Mouse (Mus musculus) bone marrow, adult 2 months (tissue): ENCODE data around the gene Rnf215. TPM values are rescaled to one million over a fixed set of nuclear protein-coding genes. Genes with fewer than 3 reads are reported as not detected.
"Not testable (repeated sequence)": the region's sequence is repeated elsewhere in the genome, so short reads cannot be mapped to it uniquely, and the experiment has no call there.

Experiments used
- H3K27ac ChIP-seq: fragments of 200-500 bp; 2 replicates; pipeline ENCODE4 v1.5.1; 2012; ENCODE audit warnings: low read depth, mild to moderate bottlenecking, control low read depth, inconsistent platforms, low read length; ENCODE audit not compliant: control insufficient read depth, poor library complexity, insufficient read depth
- H3K4me1 ChIP-seq: fragments of 200-500 bp; 2 replicates; pipeline ENCODE4 v1.6.1; 2011; ENCODE audit warnings: low read length; ENCODE audit not compliant: control insufficient read depth, insufficient read depth
- H3K4me3 ChIP-seq: fragments of 200-500 bp; replicated peaks from 2 replicates; pipeline ENCODE3; 2011; ENCODE audit warnings: mild to moderate bottlenecking, low read depth, low read length, control low read depth; ENCODE audit not compliant: control insufficient read depth
- CTCF ChIP-seq: fragments of 200-500 bp; IDR thresholded peaks from 2 replicates; pipeline ENCODE4 v1.5.1; 2011; ENCODE audit warnings: low read length, control low read depth; ENCODE audit not compliant: control insufficient read depth, insufficient read depth
- POLR2A ChIP-seq: fragments of 200-500 bp; IDR thresholded peaks from 2 replicates; pipeline ENCODE4 v1.6.1; 2011; ENCODE audit warnings: low read depth, mild to moderate bottlenecking, control low read depth, low read length, borderline replicate concordance; ENCODE audit not compliant: control insufficient read depth
- WGBS: fragments of 180-500 bp; shearing (Covaris S2); methylation state at CpG from one replicate; pipeline ENCODE4 v1.1.7; 2018; 5-methylcytosine and 5-hydroxymethylcytosine counted together
- polyA plus RNA-seq: library from polyadenylated mRNA; stranded (reverse); fragments of >200 nt; gene quantifications from 2 replicates; pipeline ENCODE4 v1.2.4, GENCODE M21; 2011; ENCODE audit warnings: low replicate concordance; ENCODE audit not compliant: missing spikeins, insufficient read depth, insufficient read length

Rnf215 gene
- polyA plus RNA-seq, 1 experiment = 10.5 TPM

DNA sequence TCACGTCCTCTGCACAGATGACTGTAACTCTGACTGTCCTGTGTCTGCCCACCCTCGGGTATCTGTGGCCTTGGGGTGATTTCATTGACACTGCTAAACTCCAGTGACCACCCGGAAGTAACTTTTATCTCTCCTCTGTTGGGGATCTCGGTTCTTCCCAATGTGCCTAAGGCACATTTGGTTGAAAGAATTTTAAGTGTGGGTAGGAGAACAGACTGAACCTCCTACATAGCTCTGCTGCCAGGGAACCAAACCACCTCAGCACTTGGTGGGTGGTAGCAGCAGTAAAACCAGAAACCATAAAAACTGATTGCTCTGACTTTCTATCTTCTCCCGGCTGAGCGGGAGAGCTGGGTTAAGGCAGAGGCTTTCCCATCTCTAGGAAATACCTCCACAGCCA is 29.6 kb upstream of the Rnf215 start:
- Histone ChIP-seq H3K27ac (no peak overlapping the region), H3K4me1 (no peaks in the 10 kb centered on the region), H3K4me3 (no peak overlapping the region)
- TF ChIP-seq CTCF (no peak), POLR2A (no peak)
- 81% methylated on average over 6 of the region's 6 CpGs for WGBS

DNA sequence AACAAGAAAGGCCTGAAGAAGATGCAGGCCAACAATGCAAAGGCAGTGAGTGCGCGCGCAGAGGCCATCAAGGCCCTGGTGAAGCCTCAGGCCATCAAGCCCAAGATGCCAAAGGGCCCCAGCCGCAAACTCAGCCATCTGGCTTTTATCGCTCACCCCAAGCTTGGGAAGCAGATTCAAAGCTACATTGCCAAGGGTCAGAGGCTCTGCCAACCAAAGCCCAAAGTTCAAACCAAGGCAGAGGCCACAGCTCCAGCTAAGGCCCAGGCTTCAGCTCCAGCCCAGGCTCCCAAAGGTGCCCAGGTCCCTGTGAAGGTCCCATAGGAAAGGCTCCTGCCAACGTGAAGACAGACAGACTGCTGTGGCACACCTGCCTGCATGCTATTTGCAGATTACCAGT is 27.1 kb upstream of the Rnf215 start:
- H3K4me1 ChIP-seq, H3K4me3 ChIP-seq, H3K27ac ChIP-seq: not testable (repeated sequence)
- 90% methylated on average over 6 of the region's 6 CpGs for WGBS

DNA sequence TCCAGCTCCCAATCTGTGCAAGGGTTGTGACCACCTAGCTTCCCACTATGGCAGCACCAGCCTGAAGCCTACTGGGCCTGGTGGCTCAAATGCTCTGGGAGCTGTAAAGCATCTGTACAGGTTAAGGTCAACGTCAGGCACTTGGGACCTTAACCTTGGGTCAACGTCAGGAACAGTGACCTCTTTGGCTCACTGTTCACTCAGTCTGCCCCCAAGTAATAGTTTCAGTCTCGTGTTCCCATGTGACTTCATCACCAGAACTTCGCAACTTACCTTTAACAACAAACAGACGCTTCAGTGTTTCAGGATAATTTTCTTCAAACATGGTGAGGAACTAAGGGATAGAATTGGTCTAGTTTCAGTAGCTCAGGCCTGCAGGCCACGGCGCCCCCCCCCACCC is 26.3 kb upstream of the Rnf215 start:
- Histone ChIP-seq H3K4me3 (no peak overlapping the region), H3K27ac (no peak overlapping the region), H3K4me1 (no peaks in the 10 kb centered on the region)
- no peak for TF ChIP-seq POLR2A
- no peak for TF ChIP-seq CTCF
- WGBS = 89% methylated on average over 7 of the region's 7 CpGs

DNA sequence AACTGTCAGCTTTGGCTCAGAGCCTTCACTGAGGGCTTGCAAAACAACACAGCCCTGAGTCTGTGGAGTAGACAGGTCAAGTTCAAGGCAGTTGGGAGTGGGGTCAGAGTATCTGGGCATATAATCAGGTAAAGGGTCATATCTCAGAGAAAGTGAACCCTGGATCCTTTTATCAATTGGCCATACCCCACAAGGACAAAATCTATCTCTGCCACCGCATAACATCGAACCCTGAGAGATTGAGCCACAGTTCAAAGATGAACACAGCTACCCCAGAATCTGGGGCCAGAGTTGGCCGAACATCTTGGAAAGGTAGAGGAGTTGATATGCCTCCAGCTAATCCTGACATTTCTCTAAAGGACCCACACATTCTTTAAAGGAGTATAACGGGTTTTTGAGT is 23.0 kb upstream of the Rnf215 start:
- no peak overlapping the region for H3K27ac ChIP-seq
- WGBS = 83% methylated on average over 4 of the region's 4 CpGs

DNA sequence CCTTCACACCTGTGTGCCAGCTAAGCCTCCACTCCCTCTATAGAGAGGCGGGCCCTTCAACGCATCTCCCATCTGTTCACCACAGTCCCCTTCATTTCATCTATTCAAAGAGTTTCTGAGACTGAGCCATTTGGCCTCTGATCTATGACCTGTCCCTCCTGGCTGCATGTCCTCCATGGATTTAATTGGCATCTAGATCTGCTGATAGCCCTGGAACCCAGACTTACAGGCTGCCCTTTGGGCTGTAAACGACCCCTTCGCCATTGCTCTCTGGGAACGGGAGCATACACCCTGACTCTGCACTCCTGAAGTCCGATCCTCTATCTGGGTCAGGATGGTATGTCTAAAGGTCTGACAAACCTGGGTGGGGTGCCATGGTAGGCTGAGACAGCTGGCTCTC is 22.1 kb upstream of the Rnf215 start:
- Histone ChIP-seq H3K4me1 (peaks cover 1% of the 10 kb centered on the region; the same call in 1 of the 2 replicates), H3K4me3 (no peak overlapping the region), H3K27ac (no peak overlapping the region)
- TF ChIP-seq POLR2A (no peak), CTCF (no peak)
- WGBS = 93% methylated on average over 6 of the region's 6 CpGs

More for the DNA sequence above, 23.0 kb upstream of the Rnf215 start:
- no peak for TF ChIP-seq POLR2A
- TF ChIP-seq CTCF = no peak
- Histone ChIP-seq H3K4me1 (peaks cover 1% of the 10 kb centered on the region; the same call in 1 of the 2 replicates), H3K4me3 (no peak overlapping the region)

DNA sequence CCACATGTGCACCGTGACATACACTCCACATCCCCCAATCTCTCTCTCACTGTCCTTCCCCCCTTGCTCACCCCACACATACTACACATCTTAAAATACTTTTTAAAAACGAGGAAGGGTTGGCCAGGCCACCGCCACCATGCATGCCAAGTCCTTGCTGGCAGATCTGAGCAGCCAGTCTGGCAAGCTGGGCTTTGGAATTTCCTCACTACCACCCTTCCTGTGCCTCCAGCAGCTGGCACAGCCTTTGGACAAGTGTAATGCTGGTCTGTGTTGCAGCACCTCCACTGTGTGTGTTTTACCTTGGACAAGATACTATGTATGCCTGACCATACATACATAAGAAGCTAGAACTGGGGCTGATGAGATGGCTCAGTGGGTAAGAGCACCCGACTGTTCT is 21.5 kb upstream of the Rnf215 start:
- no peak overlapping the region for H3K4me3 ChIP-seq

DNA sequence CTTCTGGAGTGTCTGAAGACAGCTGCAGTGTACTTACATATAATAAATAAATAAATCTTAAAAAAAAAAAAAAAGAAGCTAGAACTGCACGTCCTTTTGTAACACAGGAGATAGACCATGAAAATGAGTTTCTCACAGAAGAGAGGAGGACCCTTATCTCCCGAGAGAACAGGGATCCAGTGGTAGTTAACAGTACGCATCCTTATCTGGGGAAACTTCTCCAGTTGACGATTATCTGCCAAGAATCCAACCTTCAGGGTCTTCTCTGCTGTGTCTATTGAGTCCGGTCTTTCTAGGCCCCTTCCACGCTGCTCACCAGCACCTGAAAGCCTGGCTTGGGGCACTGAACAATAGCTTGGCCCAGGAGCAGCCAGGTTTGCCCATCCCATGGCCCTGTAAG is 21.0 kb upstream of the Rnf215 start:
- TF ChIP-seq CTCF (no peak), POLR2A (no peak)
- Histone ChIP-seq H3K4me3 (no peak overlapping the region), H3K27ac (no peak overlapping the region), H3K4me1 (peaks cover 1% of the 10 kb centered on the region; the same call in 1 of the 2 replicates)
- 65% methylated on average over 6 of the region's 6 CpGs for WGBS

More for the DNA sequence above, 21.5 kb upstream of the Rnf215 start:
- TF ChIP-seq CTCF (no peak), POLR2A (no peak)
- 71% methylated on average over 4 of the region's 4 CpGs for whole genome bisulfite sequencing
- Histone ChIP-seq H3K4me1 (peaks cover 1% of the 10 kb centered on the region; the same call in 1 of the 2 replicates), H3K27ac (no peak overlapping the region)

DNA sequence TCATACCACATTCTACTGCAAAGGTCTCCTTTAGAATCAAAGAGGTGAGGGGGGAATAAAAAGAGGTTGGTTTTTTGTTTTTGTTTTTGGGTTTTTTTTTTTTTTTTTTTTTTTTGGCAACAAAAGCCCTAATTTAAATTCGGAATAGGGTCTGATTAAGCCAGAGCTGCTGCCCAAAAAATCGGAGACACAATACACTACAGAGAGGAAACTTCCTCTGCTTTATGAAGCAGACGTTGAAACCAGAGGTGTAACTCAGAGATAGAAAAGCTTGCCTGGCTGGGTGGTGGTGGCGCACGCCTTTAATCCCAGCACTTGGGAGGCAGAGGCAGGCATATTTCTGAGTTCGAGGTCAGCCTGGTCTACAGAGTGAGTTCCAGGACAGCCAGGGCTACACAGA is 20.5 kb upstream of the Rnf215 start:
- H3K4me1 ChIP-seq, H3K4me3 ChIP-seq, H3K27ac ChIP-seq: not testable (repeated sequence)
- WGBS = 70% methylated on average over 6 of the region's 6 CpGs

DNA sequence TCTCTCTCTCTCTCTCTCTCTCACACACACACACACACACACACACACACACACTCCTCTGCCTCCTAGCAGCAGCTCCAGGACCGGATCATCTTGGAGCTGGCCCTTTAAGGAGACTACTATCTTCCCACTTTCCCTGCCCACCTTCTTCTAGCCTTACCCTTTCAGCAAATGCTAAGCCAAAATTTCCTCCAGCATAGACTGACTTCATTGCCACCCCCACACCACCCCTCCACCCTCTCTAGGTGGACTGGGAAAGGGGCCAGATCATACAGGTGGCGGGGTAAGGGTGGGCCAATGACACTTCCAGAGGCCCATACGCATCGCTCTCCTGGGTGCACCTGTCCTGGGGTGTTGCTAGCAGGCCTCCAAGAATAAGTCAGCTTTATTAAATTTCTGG is 19.6 kb upstream of the Rnf215 start:
- Histone ChIP-seq H3K4me1 (peaks cover 1% of the 10 kb centered on the region; the same call in 1 of the 2 replicates), H3K27ac (no peak overlapping the region), H3K4me3 (no peak overlapping the region)
- TF ChIP-seq CTCF = no peak
- TF ChIP-seq POLR2A = no peak
- 82% methylated on average over 4 of the region's 4 CpGs for WGBS
